Mouse (Mus musculus): ENCODE results near the gene Mrpl52. TPM values are rescaled to one million over a fixed set of nuclear protein-coding genes. Genes with fewer than 3 reads are reported as not detected.

Gene Mrpl52
- polyA plus RNA-seq, 1 experiment from 2014 or later = 310 TPM

DNA sequence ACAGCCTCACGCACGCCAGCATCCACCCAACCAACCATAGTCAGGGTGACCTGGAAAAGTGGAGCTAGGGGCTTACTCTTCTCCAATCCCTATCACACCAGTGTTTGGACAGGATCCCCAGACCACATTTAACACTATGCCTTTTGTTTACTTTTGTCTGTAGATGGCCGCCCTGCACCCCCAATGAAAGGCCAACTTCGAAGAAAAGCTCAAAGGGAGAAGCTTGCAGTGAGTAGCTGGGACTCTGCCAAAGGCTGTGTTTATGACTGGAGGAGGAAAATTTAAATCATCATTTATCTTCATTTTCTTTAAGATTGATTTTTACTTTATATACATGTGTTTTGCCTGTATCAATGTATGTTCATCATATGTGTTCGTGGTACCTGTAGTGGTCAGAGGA, 1.7 kb downstream of the Mrpl52 start:
- H3K9me3 ChIP-seq (replicated peaks) = no peaks in the 10 kb centered on the region
- ATAC-seq = no peak
- H3K36me3 ChIP-seq (ENCODE audit: poor library complexity, severe bottlenecking) = peaks cover 14% of the 10 kb centered on the region
- no peak overlapping the region for H3K4me3 ChIP-seq
- H3K27me3 ChIP-seq = no peaks in the 10 kb centered on the region
- H3K9ac ChIP-seq = no peak overlapping the region
- H3K27ac ChIP-seq = no peak overlapping the region
- no peak overlapping the region for H3K4me2 ChIP-seq
- 91% methylated on average over 5 of the region's 5 CpGs for WGBS
- H3K4me1 ChIP-seq = peaks cover 59% of the 10 kb centered on the region

DNA sequence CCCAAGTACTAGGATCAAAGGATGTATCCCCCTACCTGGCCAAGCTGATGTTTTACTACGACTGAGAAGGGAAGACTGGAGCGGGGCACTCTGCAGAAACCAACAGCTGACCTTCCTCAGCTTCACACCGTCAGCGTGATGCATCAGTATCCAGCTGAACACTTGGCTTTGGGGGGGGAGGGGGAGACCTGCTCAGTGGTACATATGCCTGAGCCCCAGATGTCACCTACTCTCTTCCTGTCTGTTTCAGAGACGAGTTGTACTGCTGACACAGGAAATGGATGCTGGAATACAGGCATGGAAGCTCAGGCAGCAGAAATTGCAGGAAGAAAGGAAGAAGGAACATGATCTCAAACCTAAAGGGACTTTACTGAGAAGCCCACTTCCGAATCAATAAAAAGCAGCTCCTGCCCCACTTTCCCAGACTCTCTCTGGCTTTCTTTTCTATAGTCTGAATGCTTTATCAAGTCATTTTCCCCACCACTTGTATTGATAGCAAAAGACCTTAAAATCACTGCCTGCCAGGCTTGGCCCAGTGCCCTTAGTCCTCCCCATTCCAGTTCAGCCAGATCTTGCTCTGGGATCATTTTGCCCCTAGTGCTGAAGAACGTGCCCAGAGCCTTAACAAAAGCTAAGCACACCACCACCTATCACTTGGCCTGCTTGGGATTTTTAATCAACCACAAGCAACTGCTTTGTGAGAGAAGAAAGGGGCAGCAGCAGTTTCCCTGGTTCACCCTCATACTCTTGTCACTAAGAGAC, 2.8 kb downstream of the Mrpl52 start:
- WGBS = 66% methylated on average over 7 of the region's 7 CpGs
- H3K27ac ChIP-seq = peak overlapping the region; percentile 92

DNA sequence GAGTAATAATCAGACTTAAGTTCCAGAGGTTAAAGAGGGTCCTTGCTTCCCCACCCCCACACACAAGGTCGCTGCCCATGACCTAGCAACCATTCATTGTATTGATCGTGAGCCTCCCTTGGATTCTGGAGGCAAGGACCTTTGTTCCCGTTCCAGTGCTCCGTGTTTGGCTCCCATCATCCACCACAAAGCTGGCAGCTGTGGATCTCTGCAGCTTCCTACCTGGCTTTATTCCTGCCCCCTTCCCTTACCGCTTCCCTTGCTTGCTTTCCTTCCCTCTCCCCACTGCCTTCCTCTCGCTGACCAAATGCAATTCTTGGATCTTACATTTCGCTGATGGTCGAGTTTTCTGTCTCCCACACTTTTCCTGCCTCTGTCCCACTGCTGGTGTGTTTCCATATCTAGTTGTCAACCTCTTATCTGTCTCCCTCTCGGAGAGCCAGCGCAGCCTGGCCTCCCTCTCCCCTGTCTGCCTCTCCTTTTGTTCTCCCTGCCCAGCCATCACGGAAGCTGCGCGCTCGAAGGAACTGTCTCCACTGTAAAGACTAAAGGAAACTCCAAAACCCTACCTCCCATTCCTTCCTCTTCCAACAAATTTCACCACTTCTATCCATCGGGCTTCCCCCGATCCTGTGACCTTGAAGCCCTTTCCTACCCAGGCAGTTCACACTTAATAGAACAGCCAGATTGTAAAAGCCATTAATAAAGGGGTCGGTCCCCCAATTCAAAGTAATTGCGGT, 3.9 kb downstream of the Mrpl52 start:
- Histone ChIP-seq H3K4me2 (peak overlapping the region; percentile 74), H3K4me3 (peak overlapping the region; percentile 55), H3K4me1 (peaks cover 73% of the 10 kb centered on the region), H3K9ac (peak overlapping the region; percentile 86), H3K9me3 (replicated peaks) (no peaks in the 10 kb centered on the region), H3K27me3 (no peaks in the 10 kb centered on the region), H3K27ac (peak overlapping the region; percentile 92), H3K36me3 (ENCODE audit: poor library complexity, severe bottlenecking) (peaks cover 19% of the 10 kb centered on the region)
- ATAC-seq = no peak
- 5% methylated on average over 18 of the region's 18 CpGs for WGBS

More for the DNA sequence above, 2.8 kb downstream of the Mrpl52 start:
- Histone ChIP-seq H3K4me3 (peak overlapping the region; percentile 1; the same call in 1 of the 2 replicates), H3K9me3 (replicated peaks) (no peaks in the 10 kb centered on the region), H3K4me2 (peak overlapping the region; percentile 74), H3K9ac (peak overlapping the region; percentile 86), H3K36me3 (ENCODE audit: poor library complexity, severe bottlenecking) (peaks cover 14% of the 10 kb centered on the region), H3K4me1 (peaks cover 70% of the 10 kb centered on the region), H3K27me3 (no peaks in the 10 kb centered on the region)
- ATAC-seq = no peak

DNA sequence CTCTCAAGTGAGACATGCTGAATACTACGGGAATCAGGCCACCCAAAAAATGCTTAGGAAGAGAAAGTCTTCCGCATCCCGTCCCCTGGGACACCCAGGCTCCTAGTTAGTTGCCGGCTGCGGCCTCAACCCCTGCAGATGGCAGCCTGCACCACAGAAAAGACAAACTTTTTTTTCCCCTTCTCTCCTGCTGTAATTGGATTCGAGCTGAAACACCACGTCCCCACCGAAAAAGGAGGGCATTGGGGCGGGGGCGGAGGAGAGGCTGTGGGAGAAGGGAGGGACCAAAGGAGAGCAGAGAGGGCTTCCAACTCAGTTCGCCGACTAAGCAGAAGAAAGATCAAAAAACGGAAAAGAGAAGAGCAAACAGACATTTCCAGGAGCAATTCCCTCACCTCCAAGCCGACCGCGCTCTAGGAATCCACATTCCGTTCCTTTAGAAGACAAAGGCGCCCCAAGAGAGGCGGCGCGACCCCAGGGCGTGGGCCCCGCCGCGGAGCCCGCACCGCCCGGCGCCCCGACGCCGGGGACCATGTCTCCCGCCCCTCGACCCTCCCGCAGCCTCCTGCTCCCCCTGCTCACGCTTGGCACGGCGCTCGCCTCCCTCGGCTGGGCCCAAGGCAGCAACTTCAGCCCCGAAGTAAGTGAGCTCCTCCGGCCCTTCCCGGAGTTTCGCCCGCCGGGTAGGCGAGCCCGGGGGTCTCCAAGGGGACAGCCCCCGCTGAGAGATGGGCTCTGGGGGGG, 4.8 kb downstream of the Mrpl52 start, which contains the start of gene Mmp14:
TSS of gene Mmp14 (plus strand) at position 279 of the 744 bp plus-strand sequence.
- peak; percentile 39 for ATAC-seq
- Histone ChIP-seq H3K36me3 (ENCODE audit: poor library complexity, severe bottlenecking) (peaks cover 27% of the 10 kb centered on the region), H3K4me3 (peak within 1 kb of the TSS; percentile 55), H3K27ac (peak within 1 kb of the TSS; percentile 92), H3K9me3 (replicated peaks) (no peaks in the 10 kb centered on the region), H3K4me2 (peak within 1 kb of the TSS; percentile 74), H3K9ac (peak within 1 kb of the TSS; percentile 86), H3K27me3 (no peaks in the 10 kb centered on the region), H3K4me1 (peaks cover 70% of the 10 kb centered on the region)
- 2% methylated on average over 26 of the region's 49 CpGs for WGBS

DNA sequence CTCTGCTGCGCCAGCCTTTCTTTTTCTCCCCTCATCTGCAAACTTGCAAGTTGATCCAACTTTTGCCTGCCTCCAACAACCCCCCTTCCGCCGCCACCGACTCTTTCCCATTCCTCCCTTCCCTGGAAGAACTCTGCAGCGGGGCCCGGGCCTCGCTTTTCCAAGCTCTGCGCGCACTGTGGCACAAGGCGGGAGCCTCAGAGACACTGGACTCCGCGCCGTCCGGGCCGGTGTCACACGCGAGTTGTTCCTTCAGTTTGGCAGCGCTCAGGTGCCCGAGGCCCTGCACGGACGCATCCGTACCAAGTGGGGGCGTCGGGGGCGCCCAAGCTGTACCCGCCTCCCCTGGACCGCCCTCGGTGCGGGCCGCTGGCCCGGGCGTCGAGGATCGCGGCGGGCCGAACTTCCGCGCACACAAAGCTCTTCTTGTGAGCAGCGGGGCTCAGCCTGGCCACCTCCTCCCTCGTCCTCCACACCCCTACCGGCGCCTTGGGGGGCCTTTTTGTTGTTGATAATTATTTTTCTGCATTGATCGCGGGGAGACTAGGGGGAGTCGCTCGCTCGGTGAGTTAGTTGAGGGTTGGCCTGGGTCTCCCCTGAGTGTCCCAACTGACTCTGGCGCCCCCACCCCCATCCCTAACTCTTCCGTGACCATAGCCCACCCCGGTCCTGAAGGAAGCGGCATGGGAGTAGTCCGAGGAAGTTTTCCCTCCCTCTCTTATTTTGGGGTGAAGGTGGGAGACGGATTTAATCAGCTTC, 5.5 kb downstream of the Mrpl52 start:
- peak; percentile 50 for ATAC-seq
- Histone ChIP-seq H3K9ac (peak overlapping the region; percentile 86), H3K27ac (peak overlapping the region; percentile 92), H3K4me1 (peaks cover 69% of the 10 kb centered on the region), H3K27me3 (no peaks in the 10 kb centered on the region), H3K9me3 (replicated peaks) (no peaks in the 10 kb centered on the region), H3K4me3 (peak overlapping the region; percentile 55), H3K4me2 (peak overlapping the region; percentile 74), H3K36me3 (ENCODE audit: poor library complexity, severe bottlenecking) (peaks cover 29% of the 10 kb centered on the region)
- 3% methylated on average over 54 of the region's 54 CpGs for WGBS

DNA sequence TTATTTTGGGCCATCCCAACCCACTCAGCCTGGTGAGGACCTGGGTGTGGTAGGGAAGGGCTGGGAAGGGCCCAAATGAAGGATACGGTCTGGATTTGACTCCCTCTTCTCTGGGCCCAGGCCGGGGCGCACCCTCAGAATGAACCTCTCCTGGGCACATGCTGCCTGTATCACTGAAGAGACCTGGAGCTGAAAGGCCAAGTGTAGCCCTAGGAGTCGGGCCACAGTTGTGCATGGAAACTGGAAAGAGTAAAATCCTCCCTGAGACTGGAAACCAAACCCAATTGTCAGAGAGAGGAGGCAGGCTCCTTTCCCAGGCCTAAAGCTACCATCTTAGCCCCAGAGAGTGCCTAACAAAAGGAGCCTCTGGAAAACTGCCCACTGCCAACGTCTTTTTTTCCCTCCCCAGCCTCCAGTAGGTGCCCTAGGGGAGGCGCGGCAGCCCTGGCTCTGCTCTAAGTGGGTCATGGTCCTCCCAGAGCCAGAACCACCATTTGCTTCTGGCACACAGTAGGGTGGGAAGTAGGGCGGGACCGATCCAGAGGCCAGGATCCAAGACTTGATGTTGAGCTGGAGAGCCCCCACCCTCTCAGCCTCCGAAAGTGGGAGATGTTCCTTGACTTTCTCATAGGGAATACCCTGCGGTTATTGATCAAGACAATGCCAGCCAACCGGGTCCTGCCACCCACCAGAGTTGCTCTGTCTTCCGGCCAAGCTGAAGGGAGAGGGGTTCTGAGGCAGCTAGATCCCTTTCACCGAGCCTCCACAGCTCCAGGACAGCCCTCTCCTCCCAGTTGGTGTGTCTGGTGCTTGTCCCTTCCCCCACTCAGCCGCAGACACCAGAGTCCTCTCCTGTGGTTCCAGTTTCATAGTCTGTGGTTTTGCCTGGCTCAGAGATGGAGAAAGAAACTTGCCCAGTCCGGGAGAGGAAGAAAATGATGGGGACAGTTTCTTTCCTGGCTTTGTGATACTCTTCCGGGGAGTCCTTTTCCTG, 6.4 kb downstream of the Mrpl52 start:
- ATAC-seq = peak; percentile 25
- H3K9me3 ChIP-seq (replicated peaks) = no peaks in the 10 kb centered on the region
- peak overlapping the region; percentile 92 for H3K27ac ChIP-seq
- peaks cover 35% of the 10 kb centered on the region for H3K36me3 ChIP-seq (ENCODE audit: poor library complexity, severe bottlenecking)
- H3K27me3 ChIP-seq = no peaks in the 10 kb centered on the region
- peak overlapping the region; percentile 86 for H3K9ac ChIP-seq
- H3K4me2 ChIP-seq = peak overlapping the region; percentile 74
- peak overlapping the region; percentile 55 for H3K4me3 ChIP-seq
- WGBS = 45% methylated on average over 17 of the region's 17 CpGs
- peaks cover 60% of the 10 kb centered on the region for H3K4me1 ChIP-seq

DNA sequence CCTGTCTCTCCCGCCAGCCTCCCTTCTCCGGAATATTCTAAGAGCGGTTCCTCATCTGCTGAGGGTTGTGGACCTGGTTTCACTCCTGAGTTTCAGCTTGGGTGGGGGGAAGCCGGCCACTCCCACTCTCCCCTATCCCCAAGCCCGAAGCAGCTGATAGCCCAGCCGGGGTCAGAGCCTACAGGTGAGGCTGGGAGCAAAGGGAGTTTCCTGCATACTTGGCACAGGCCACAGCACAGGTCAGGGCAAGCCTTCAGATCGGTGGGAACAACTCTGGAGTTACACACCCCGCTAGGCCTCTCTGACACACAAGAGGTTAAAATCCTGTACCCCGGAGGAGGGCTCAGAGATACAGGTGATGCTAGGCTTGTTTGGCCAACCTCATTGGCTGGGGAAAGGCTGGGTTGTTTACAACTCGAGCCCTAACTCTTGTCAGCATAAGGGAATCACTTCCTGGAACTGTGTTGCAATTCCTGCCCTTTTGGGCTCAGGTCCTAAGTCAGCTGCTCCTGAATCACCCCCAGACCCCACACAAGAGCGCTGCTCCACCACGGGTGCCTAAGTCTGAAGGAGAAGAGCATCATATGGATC, 7.3 kb downstream of the Mrpl52 start:
- 71% methylated on average over 12 of the region's 12 CpGs for WGBS
- H3K27me3 ChIP-seq = no peaks in the 10 kb centered on the region
- peak overlapping the region; percentile 74 for H3K4me2 ChIP-seq
- peak overlapping the region; percentile 92; the same call in 1 of the 2 replicates for H3K27ac ChIP-seq
- peak overlapping the region; percentile 86 for H3K9ac ChIP-seq
- no peaks in the 10 kb centered on the region for H3K9me3 ChIP-seq (replicated peaks)
- H3K36me3 ChIP-seq (ENCODE audit: poor library complexity, severe bottlenecking) = peaks cover 37% of the 10 kb centered on the region
- peaks cover 51% of the 10 kb centered on the region for H3K4me1 ChIP-seq
- no peak for ATAC-seq
- H3K4me3 ChIP-seq = peak overlapping the region; percentile 55

DNA sequence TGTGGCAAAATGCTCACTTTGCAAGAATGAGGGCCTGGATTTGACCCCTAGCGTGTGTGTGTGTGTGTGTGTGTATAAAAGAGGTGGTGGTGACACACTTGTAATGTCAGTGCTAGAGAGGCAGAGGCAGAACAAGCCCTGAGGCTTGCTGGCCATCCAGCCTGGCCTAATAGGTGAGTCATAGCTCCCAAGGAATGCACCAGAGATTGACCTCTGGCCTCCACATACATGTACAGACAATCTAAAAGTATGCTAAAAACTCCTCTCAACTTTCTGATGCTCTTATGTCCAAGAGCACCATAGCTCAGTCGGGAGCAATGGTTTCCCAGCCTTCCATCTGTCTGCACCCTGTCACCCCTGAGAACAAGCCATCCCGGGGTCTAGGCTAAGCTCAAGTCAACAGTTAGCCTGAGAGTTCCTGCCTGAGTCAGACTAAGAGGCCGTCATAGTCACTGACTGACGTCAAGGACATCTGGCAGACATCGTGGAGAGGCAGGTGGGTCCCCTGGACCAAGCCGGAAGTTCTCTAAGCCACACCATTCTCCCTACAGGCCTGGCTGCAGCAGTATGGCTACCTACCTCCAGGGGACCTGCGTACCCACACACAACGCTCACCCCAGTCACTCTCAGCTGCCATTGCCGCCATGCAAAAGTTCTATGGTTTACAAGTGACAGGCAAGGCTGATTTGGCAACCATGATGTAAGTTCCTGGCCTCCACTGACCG, 8.6 kb downstream of the Mrpl52 start:
- no peak overlapping the region for H3K27ac ChIP-seq
- H3K4me1 ChIP-seq = peaks cover 38% of the 10 kb centered on the region
- no peak for ATAC-seq
- H3K9ac ChIP-seq = no peak overlapping the region
- no peak overlapping the region for H3K4me2 ChIP-seq
- H3K4me3 ChIP-seq = no peak overlapping the region
- peaks cover 43% of the 10 kb centered on the region for H3K36me3 ChIP-seq (ENCODE audit: poor library complexity, severe bottlenecking)
- no peaks in the 10 kb centered on the region for H3K27me3 ChIP-seq
- no peaks in the 10 kb centered on the region for H3K9me3 ChIP-seq (replicated peaks)
- WGBS = 93% methylated on average over 11 of the region's 11 CpGs

DNA sequence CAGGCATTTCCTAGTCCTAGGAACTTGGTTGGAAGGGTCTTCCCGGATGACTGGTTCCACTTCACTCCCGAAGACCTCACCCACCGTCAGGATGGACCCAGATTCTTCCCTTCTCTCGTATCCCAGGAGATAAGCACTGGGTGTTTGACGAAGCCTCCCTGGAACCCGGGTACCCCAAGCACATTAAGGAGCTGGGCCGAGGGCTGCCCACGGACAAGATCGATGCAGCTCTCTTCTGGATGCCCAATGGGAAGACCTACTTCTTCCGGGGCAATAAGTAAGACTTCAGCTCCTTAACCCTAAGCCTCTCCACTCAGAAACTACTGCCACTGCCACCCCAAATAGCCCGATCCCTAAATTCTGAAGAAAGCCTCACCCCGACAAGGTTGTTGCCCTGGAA, 12.4 kb downstream of the Mrpl52 start:
- no peak overlapping the region for H3K4me2 ChIP-seq
- H3K4me1 ChIP-seq = peaks cover 7% of the 10 kb centered on the region
- peaks cover 57% of the 10 kb centered on the region for H3K36me3 ChIP-seq (ENCODE audit: poor library complexity, severe bottlenecking)
- no peaks in the 10 kb centered on the region for H3K9me3 ChIP-seq (replicated peaks)
- no peaks in the 10 kb centered on the region for H3K27me3 ChIP-seq
- no peak overlapping the region for H3K9ac ChIP-seq
- H3K27ac ChIP-seq = no peak overlapping the region
- ATAC-seq = no peak
- WGBS = 76% methylated on average over 12 of the region's 12 CpGs
- H3K4me3 ChIP-seq = no peak overlapping the region

DNA sequence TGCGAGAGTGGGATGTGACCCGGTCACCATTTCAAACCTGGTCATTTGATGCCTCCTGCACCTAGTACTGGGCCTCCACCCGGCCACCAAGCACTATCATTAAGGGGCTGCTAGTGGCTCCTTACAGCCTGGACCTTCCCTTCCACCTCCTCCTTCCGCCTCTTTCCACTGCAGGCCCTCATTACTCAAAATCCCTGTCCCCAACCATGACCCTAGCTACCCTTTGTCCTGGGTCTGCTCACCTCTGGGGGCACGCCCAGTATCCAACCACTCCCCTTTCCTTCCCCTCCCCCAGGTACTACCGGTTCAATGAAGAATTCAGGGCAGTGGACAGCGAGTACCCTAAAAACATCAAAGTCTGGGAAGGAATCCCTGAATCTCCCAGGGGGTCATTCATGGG, 12.9 kb downstream of the Mrpl52 start:
- Histone ChIP-seq H3K27me3 (no peaks in the 10 kb centered on the region), H3K9ac (no peak overlapping the region), H3K9me3 (replicated peaks) (no peaks in the 10 kb centered on the region), H3K4me2 (no peak overlapping the region), H3K4me1 (peaks cover 2% of the 10 kb centered on the region; the same call in 1 of the 2 replicates), H3K27ac (no peak overlapping the region), H3K4me3 (no peak overlapping the region), H3K36me3 (ENCODE audit: poor library complexity, severe bottlenecking) (peaks cover 57% of the 10 kb centered on the region)
- ATAC-seq = no peak
- WGBS = 45% methylated on average over 7 of the region's 7 CpGs
